Mouse (Mus musculus): Measurements from ENCODE around the gene Opcml. TPM values are rescaled to one million over a fixed set of nuclear protein-coding genes. Genes with fewer than 3 reads are reported as not detected.

Opcml gene
- polyA plus RNA-seq, 2 experiments from 2014 or later: 0.40 TPM; not detected in 1

- ATAC-seq: no peak
These were observed 381.3 kb downstream of the Opcml start for GRCm38 (mm10) chr9:28171890-28172289.

- ATAC-seq: no peak
These were observed 386.5 kb downstream of the Opcml start for GRCm38 (mm10) chr9:28177052-28177451.

- ATAC-seq: no peak
These were observed 387.7 kb downstream of the Opcml start for GRCm38 (mm10) chr9:28178123-28178887.

- ATAC-seq: no peak
These were observed 391.3 kb downstream of the Opcml start for GRCm38 (mm10) chr9:28181916-28182315.

GRCm38 (mm10) chr9:28190226-28190625 is 399.7 kb downstream of the Opcml start:
- ATAC-seq: no peak

- ATAC-seq: no peak
These were observed 400.2 kb downstream of the Opcml start for GRCm38 (mm10) chr9:28190751-28191150.

- no peak for ATAC-seq
These were observed 406.0 kb downstream of the Opcml start for GRCm38 (mm10) chr9:28196550-28196949.

- ATAC-seq: no peak
These were observed 406.5 kb downstream of the Opcml start for GRCm38 (mm10) chr9:28197061-28197460.

GRCm38 (mm10) chr9:28197631-28198030 is 407.1 kb downstream of the Opcml start:
- ATAC-seq: no peak

GRCm38 (mm10) chr9:28198106-28198694 is 407.6 kb downstream of the Opcml start:
- ATAC-seq: no peak

GRCm38 (mm10) chr9:28207441-28207840 is 416.9 kb downstream of the Opcml start:
- no peak for ATAC-seq

- no peak for ATAC-seq
These were observed 418.1 kb downstream of the Opcml start for GRCm38 (mm10) chr9:28208696-28209095.

- no peak for ATAC-seq
These were observed 421.3 kb downstream of the Opcml start for GRCm38 (mm10) chr9:28211877-28212276.

GRCm38 (mm10) chr9:28213893-28214292 is 423.3 kb downstream of the Opcml start:
- no peak for ATAC-seq

- ATAC-seq: no peak
These were observed 427.6 kb downstream of the Opcml start for GRCm38 (mm10) chr9:28218026-28218646.

GRCm38 (mm10) chr9:28222726-28223125 is 432.2 kb downstream of the Opcml start:
- ATAC-seq: no peak

- ATAC-seq: no peak
These were observed 435.4 kb downstream of the Opcml start for GRCm38 (mm10) chr9:28225824-28226569.

GRCm38 (mm10) chr9:28226570-28226951 is 436.0 kb downstream of the Opcml start:
- ATAC-seq: no peak

GRCm38 (mm10) chr9:28238450-28238849 is 447.9 kb downstream of the Opcml start:
- no peak for ATAC-seq

GRCm38 (mm10) chr9:28247742-28248503 is 457.3 kb downstream of the Opcml start:
- ATAC-seq: no peak

- ATAC-seq: no peak
These were observed 460.8 kb downstream of the Opcml start for GRCm38 (mm10) chr9:28251341-28251740.
